Mouse (Mus musculus) spleen, adult 2 months (tissue): ENCODE results near the gene Rcan2.

Experiments used
- CTCF ChIP-seq: fragments of 200-500 bp; IDR thresholded peaks from 2 replicates; pipeline ENCODE4 v1.5.1; 2011; ENCODE audit warnings: mild to moderate bottlenecking, inconsistent platforms; ENCODE audit not compliant: insufficient read depth, insufficient read length, insufficient replicate concordance; ENCODE audit errors: extremely low read depth
- POLR2A ChIP-seq: fragments of 200-500 bp; IDR thresholded peaks from 2 replicates; pipeline ENCODE4 v1.6.1; 2011; ENCODE audit warnings: low read depth, low read length, inconsistent platforms

DNA sequence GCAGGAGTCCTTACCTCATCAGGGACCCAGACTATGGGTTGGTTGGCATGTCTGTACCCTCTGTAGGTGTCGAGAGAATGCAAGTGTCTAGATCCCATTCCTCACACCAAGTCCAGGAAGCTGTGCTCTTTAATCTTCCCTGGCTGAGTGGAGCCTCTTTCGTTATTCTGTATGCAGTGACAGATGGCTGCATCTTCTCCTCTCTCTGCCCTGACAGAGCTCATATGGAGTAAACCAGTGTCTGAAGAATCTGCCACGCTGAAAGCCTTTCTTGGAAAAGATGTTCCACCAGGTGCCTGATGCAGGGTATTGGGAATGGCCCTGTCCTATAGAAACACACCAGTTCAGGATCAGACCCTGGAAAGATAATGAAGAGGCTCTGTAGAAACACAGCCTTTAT is 178.8 kb downstream of the Rcan2 start:
- TF ChIP-seq CTCF (no peak), POLR2A (no peak)
